Mouse (Mus musculus) MEL (cell line): Measurements from ENCODE around the gene Clic4. TPM values are rescaled to one million over a fixed set of nuclear protein-coding genes. Genes with fewer than 3 reads are reported as not detected.

Experiments
- DNase-seq: peaks from one replicate; pipeline ENCODE4 v3.0.0; 2011; ENCODE audit warnings: low read depth, low spot score
- H3K27ac ChIP-seq: 2 replicates; pipeline ENCODE4 v1.5.1; 2012; ENCODE audit warnings: low read depth, mild to moderate bottlenecking, control low read depth, low read length, moderate library complexity; ENCODE audit not compliant: control insufficient read depth
- H3K27me3 ChIP-seq, 2 experiments: fragments of 150-350 bp in 1 of 2; sonication (generic) in 1 of 2; 2 replicates each; pipeline ENCODE4 v1.6.1; 2012; ENCODE audit warnings: low read length in 2 of 2, mild to moderate bottlenecking in 2 of 2, improper control_type of control experiment in 1 of 2, moderate library complexity in 1 of 2; ENCODE audit not compliant: insufficient read depth in 2 of 2, control insufficient read depth in 1 of 2
- H3K36me3 ChIP-seq, 2 experiments: 2 replicates each; pipeline ENCODE4 v1.6.1; 2012 to 2014; ENCODE audit warnings: low read length in 2 of 2, improper control_type of control experiment in 1 of 2, inconsistent platforms in 1 of 2, mild to moderate bottlenecking in 1 of 2; ENCODE audit not compliant: insufficient read depth in 2 of 2, control insufficient read depth in 1 of 2
- H3K4me1 ChIP-seq, 2 experiments: fragments of 150-350 bp in 1 of 2; sonication (generic) in 1 of 2; 2 replicates each; pipeline ENCODE4 v1.6.1; 2012; ENCODE audit warnings: low read length in 2 of 2, improper control_type of control experiment in 1 of 2, mild to moderate bottlenecking in 1 of 2; ENCODE audit not compliant: insufficient read depth in 2 of 2, control insufficient read depth in 1 of 2
- H3K4me3 ChIP-seq, 2 experiments: fragments of 150-350 bp in 1 of 2; sonication (generic) in 1 of 2; 2 replicates each; pipeline ENCODE4 v1.5.1; 2012; ENCODE audit warnings: low read depth in 2 of 2, low read length in 2 of 2, mild to moderate bottlenecking in 2 of 2, moderate library complexity in 2 of 2, control low read depth in 1 of 2, improper control_type of control experiment in 1 of 2; ENCODE audit not compliant: control insufficient read depth in 1 of 2, insufficient read depth in 1 of 2
- H3K79me2 ChIP-seq: 2 replicates; pipeline ENCODE4 v1.6.1; 2012; ENCODE audit warnings: mild to moderate bottlenecking, low read length, moderate library complexity; ENCODE audit not compliant: control insufficient read depth, poor library complexity, insufficient read depth
- H3K9ac ChIP-seq: 2 replicates; pipeline ENCODE4 v1.6.1; 2012; ENCODE audit warnings: low read depth, mild to moderate bottlenecking, control low read depth, low read length, moderate library complexity; ENCODE audit not compliant: control insufficient read depth, poor library complexity, severe bottlenecking
- H3K9me3 ChIP-seq: fragments of 150-350 bp; sonication (generic); replicated peaks from 2 replicates; pipeline ENCODE4 v1.6.1; 2012; ENCODE audit warnings: mild to moderate bottlenecking, low read length, improper control_type of control experiment, moderate library complexity; ENCODE audit not compliant: insufficient read depth
- CHD1 ChIP-seq: IDR thresholded peaks from 2 replicates; pipeline ENCODE4 v1.6.1; 2012; ENCODE audit warnings: low read depth, mild to moderate bottlenecking, inconsistent platforms, low read length, improper control_type of control experiment
- CHD2 ChIP-seq: IDR thresholded peaks from 2 replicates; pipeline ENCODE4 v1.6.1; 2011; ENCODE audit warnings: low read length, improper control_type of control experiment
- CTCF ChIP-seq, 3 experiments: IDR thresholded peaks in 2 of 3; conservative IDR thresholded peaks in 1 of 3; 2 replicates each; pipeline ENCODE4 v1.5.1; 2011 to 2012; ENCODE audit warnings: low read length in 3 of 3, low read depth in 2 of 3, mild to moderate bottlenecking in 2 of 3, improper control_type of control experiment in 1 of 3, inconsistent platforms in 1 of 3, mixed read lengths in 1 of 3, moderate library complexity in 1 of 3; ENCODE audit not compliant: control insufficient read depth in 1 of 3, insufficient read depth in 1 of 3, poor library complexity in 1 of 3, severe bottlenecking in 1 of 3
- E2F4 ChIP-seq: IDR thresholded peaks from 2 replicates; pipeline ENCODE4 v1.6.1; 2011; ENCODE audit warnings: low read depth, low read length, improper control_type of control experiment, borderline replicate concordance
- ETS1 ChIP-seq: IDR thresholded peaks from 2 replicates; pipeline ENCODE4 v1.6.1; 2012; ENCODE audit warnings: low read depth, mild to moderate bottlenecking, inconsistent platforms, low read length, improper control_type of control experiment, moderate library complexity
- JUND ChIP-seq: IDR thresholded peaks from 2 replicates; pipeline ENCODE4 v1.6.1; 2011; ENCODE audit warnings: low read depth, mild to moderate bottlenecking, improper control_type of control experiment, low read length
- NELFE ChIP-seq: IDR thresholded peaks from 2 replicates; pipeline ENCODE4 v1.6.1; 2011; ENCODE audit warnings: low read depth, low read length, improper control_type of control experiment
- POLR2AphosphoS5 ChIP-seq: IDR thresholded peaks from 2 replicates; pipeline ENCODE4 v1.6.1; 2012; ENCODE audit warnings: low read depth, borderline replicate concordance, mild to moderate bottlenecking, inconsistent platforms, low read length, moderate library complexity, mixed read lengths
- SIN3A ChIP-seq: IDR thresholded peaks from 2 replicates; pipeline ENCODE4 v1.6.1; 2012; ENCODE audit warnings: low read length, improper control_type of control experiment, inconsistent platforms
- TBP ChIP-seq: IDR thresholded peaks from 2 replicates; pipeline ENCODE4 v1.8.0; 2011; ENCODE audit warnings: low read depth, low read length, improper control_type of control experiment
- TCF12 ChIP-seq: IDR thresholded peaks from 2 replicates; pipeline ENCODE4 v1.6.1; 2014; ENCODE audit warnings: low read depth, mild to moderate bottlenecking, inconsistent platforms, low read length, improper control_type of control experiment, moderate library complexity
- USF2 ChIP-seq, 2 experiments: IDR thresholded peaks; 2 replicates each; pipeline ENCODE4 v1.6.1; 2011 to 2012; ENCODE audit warnings: improper control_type of control experiment in 2 of 2, low read length in 2 of 2, borderline replicate concordance in 1 of 2, inconsistent platforms in 1 of 2, low read depth in 1 of 2, mild to moderate bottlenecking in 1 of 2; ENCODE audit not compliant: insufficient read depth in 1 of 2
- ZC3H11A ChIP-seq: IDR thresholded peaks from 2 replicates; pipeline ENCODE4 v1.6.1; 2012; ENCODE audit warnings: low read depth, mild to moderate bottlenecking, inconsistent platforms, low read length, improper control_type of control experiment
- ZKSCAN1 ChIP-seq: IDR thresholded peaks from 2 replicates; pipeline ENCODE4 v1.6.1; 2012; ENCODE audit warnings: low read depth, mild to moderate bottlenecking, inconsistent platforms, low read length, improper control_type of control experiment, moderate library complexity
- ZMIZ1 ChIP-seq: IDR thresholded peaks from 2 replicates; pipeline ENCODE4 v1.6.1; 2012; ENCODE audit warnings: low read depth, mild to moderate bottlenecking, inconsistent platforms, low read length, improper control_type of control experiment, moderate library complexity
- ZNF384 ChIP-seq: IDR thresholded peaks from 2 replicates; pipeline ENCODE4 v1.6.1; 2012; ENCODE audit warnings: low read depth, mild to moderate bottlenecking, inconsistent platforms, low read length, improper control_type of control experiment
- polyA plus RNA-seq, 2 experiments: library from polyadenylated mRNA; stranded (reverse) in 1 of 2; unstranded in 1 of 2; fragments of >175 nt in 1 of 2; fragments of >200 nt in 1 of 2; gene quantifications; 2 replicates each; pipeline versions ENCODE4 v1.2.1 to v1.2.4; 2012; ENCODE audit warnings: low replicate concordance in 2 of 2, low read depth in 1 of 2; ENCODE audit not compliant: insufficient read length in 2 of 2, insufficient read depth in 1 of 2, missing spikeins in 1 of 2
- total RNA-seq: library from RNA; depleted of rRNA; stranded (reverse); fragments of 300-350 nt; gene quantifications from 2 replicates; pipeline ENCODE4 v1.2.3, GENCODE M21; 2012

Clic4 gene
- total and polyA plus RNA-seq, 3 experiments: 32.9 to 274 (median 83.8) TPM

- H3K9me3 ChIP-seq: no peaks in the 10 kb centered on the region
- H3K27me3 ChIP-seq: no peaks in the 10 kb centered on the region
- H3K4me1 ChIP-seq: peaks cover 21 to 22% of the 10 kb centered on the region in 2 experiments
- no peak for TF ChIP-seq E2F4
- H3K79me2 ChIP-seq: peaks cover 66% of the 10 kb centered on the region
- peaks cover 13 to 28% of the 10 kb centered on the region in 2 experiments for H3K36me3 ChIP-seq
- no peak overlapping the region for H3K27ac ChIP-seq
- no peak overlapping the region for H3K9ac ChIP-seq
- no peak overlapping the region for H3K4me3 ChIP-seq
- no peak for DNase-seq
Measured at GRCm38 (mm10) chr4:135266987-135267386, 5.6 kb downstream of the Clic4 start.

GRCm38 (mm10) chr4:135260434-135260833 is 12.2 kb downstream of the Clic4 start:
- Histone ChIP-seq H3K4me1 (peaks cover 8 to 9% of the 10 kb centered on the region in 2 experiments), H3K9me3 (no peaks in the 10 kb centered on the region), H3K36me3 (peaks cover 8 to 14% of the 10 kb centered on the region in 2 experiments), H3K27ac (no peak overlapping the region), H3K4me3 (no peak overlapping the region), H3K9ac (no peak overlapping the region), H3K27me3 (no peaks in the 10 kb centered on the region), H3K79me2 (peaks cover 35% of the 10 kb centered on the region)
- TF ChIP-seq TCF12 (no peak), ZC3H11A (no peak), CTCF (IDR thresholded peaks at IDR 0.05 in 2 of 3, conservative IDR thresholded peaks at IDR 0.05 in 1 of 3; ENCODE audit: control insufficient read depth in 1 of 3, insufficient read depth in 1 of 3, low read depth in 2 of 3, low read length in 3 of 3, poor library complexity in 1 of 3, severe bottlenecking in 1 of 3) (no peak), CHD1 (no peak), ZNF384 (no peak), ETS1 (no peak), CHD2 (no peak), E2F4 (no peak), ZMIZ1 (no peak), NELFE (no peak)
- no peak for DNase-seq

- Histone ChIP-seq H3K79me2 (peaks cover 41% of the 10 kb centered on the region), H3K9me3 (no peaks in the 10 kb centered on the region), H3K27ac (no peak overlapping the region), H3K4me1 (peaks cover 16 to 24% of the 10 kb centered on the region in 2 experiments), H3K4me3 (no peak overlapping the region), H3K36me3 (peaks cover 12 to 33% of the 10 kb centered on the region in 2 experiments), H3K27me3 (no peaks in the 10 kb centered on the region), H3K9ac (no peak overlapping the region)
- no peak for DNase-seq
- TF ChIP-seq JUND: no peak
- no peak for TF ChIP-seq TBP
- no peak for TF ChIP-seq SIN3A
- no peak for TF ChIP-seq USF2 (IDR thresholded peaks at IDR 0.05; ENCODE audit: borderline replicate concordance in 1 of 2, insufficient read depth in 1 of 2, low read depth in 1 of 2, low read length in 2 of 2)
- TF ChIP-seq CHD2: no peak
- no peak for TF ChIP-seq POLR2AphosphoS5
- no peak for TF ChIP-seq ZKSCAN1
Measured at GRCm38 (mm10) chr4:135258521-135258920, 14.1 kb downstream of the Clic4 start.
